Mouse (Mus musculus): ENCODE results near the gene Mpnd. TPM values are rescaled to one million over a fixed set of nuclear protein-coding genes. Genes with fewer than 3 reads are reported as not detected.

Mpnd gene
- polyA plus RNA-seq, 1 experiment from 2014 or later, result 168 TPM

DNA sequence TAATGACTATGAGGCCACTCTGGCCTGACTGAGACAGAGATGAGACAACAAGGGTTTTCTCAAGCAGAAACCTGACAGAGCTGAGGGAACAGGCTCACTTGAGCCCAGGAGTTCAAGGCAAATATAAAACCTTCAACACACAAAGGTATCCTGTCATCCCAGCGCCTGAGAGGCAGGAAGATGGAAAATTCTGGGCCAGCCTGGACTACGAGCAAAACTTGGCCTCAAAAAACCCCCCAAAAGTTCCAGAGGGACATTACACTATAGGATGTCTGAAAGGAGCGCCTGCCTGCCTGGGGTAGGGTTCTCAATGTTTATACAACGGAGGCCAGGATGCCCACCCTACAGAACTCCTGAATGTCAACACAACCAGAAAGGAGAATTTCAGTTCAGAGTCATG, 29.7 kb downstream of the Mpnd start:
- Histone ChIP-seq H3K9me3 (replicated peaks) (no peaks in the 10 kb centered on the region), H3K4me1 (peaks cover 34% of the 10 kb centered on the region), H3K27ac (no peak overlapping the region), H3K36me3 (ENCODE audit: poor library complexity, severe bottlenecking) (peaks cover 29% of the 10 kb centered on the region), H3K27me3 (no peaks in the 10 kb centered on the region), H3K9ac (peak overlapping the region; percentile 90), H3K4me2 (peak overlapping the region; percentile 67), H3K4me3 (peak overlapping the region; percentile 85)
- WGBS, result 89% methylated on average over 4 of the region's 4 CpGs
- no peak for ATAC-seq

- peaks cover 39% of the 10 kb centered on the region for H3K4me1 ChIP-seq
- H3K27me3 ChIP-seq, result no peaks in the 10 kb centered on the region
- no peaks in the 10 kb centered on the region for H3K9me3 ChIP-seq (replicated peaks)
- peak within 1 kb of the TSS; percentile 90 for H3K9ac ChIP-seq
- peaks cover 21% of the 10 kb centered on the region for H3K36me3 ChIP-seq (ENCODE audit: poor library complexity, severe bottlenecking)
- under 1% methylated on average over 74 of the region's 74 CpGs for WGBS
- H3K4me2 ChIP-seq, result peak within 1 kb of the TSS; percentile 67
- H3K4me3 ChIP-seq, result peak within 1 kb of the TSS; percentile 85
- peak within 1 kb of the TSS; percentile 86 for H3K27ac ChIP-seq
- peak; percentile 91 for ATAC-seq
Observed at GRCm38 (mm10) chr17:56036176-56036900, 30.8 kb downstream of the Mpnd start, which contains the start of gene Sh3gl1. TSS of gene Sh3gl1 (minus strand) at chr17:56036635.

- ATAC-seq, result peak; percentile 42
- H3K36me3 ChIP-seq (ENCODE audit: poor library complexity, severe bottlenecking), result peaks cover 21% of the 10 kb centered on the region
- no peak overlapping the region; the same call in 1 of the 2 replicates for H3K9ac ChIP-seq
- H3K9me3 ChIP-seq (replicated peaks), result no peaks in the 10 kb centered on the region
- no peak overlapping the region for H3K27ac ChIP-seq
- H3K4me3 ChIP-seq, result peak overlapping the region; percentile 85
- WGBS, result 36% methylated on average over 13 of the region's 13 CpGs
- peaks cover 44% of the 10 kb centered on the region for H3K4me1 ChIP-seq
- H3K27me3 ChIP-seq, result no peaks in the 10 kb centered on the region
- H3K4me2 ChIP-seq, result peak overlapping the region; percentile 67
Observed at GRCm38 (mm10) chr17:56036901-56037287, 31.4 kb downstream of the Mpnd start.

DNA sequence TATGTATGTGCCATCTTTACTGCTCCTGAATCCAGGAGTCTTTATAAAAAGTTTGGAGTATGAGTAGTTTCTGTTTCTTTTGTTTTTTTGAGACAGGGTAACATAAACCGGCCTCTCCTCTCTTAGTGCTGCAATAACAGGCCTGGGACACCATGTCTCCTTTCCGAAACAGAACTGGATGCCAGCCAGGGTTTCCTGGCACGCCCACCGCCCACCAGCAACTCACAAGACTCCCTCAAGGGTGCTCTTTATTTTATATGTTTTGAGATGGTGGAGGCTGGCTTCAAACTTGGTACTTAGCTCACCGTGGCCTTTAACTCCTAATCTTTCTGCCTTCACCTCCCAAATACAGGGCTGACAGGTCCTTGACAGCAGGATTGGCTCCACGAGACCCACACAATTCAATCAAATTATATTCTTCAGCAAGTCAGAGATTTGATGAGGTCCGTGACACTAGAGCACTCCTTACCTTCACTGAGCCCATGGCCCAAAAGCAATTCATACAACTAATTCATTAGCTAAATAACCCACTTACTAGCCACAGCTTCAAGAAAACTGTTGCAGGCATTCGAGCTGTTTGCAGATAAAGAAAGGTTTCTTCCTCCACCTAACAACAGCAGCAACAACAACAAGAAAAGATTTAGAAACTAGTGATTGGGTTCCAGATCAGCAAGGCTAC, 33.2 kb downstream of the Mpnd start:
- Histone ChIP-seq H3K4me1 (peaks cover 49% of the 10 kb centered on the region), H3K36me3 (ENCODE audit: poor library complexity, severe bottlenecking) (peaks cover 14% of the 10 kb centered on the region), H3K4me2 (no peak overlapping the region), H3K4me3 (no peak overlapping the region), H3K27ac (no peak overlapping the region), H3K27me3 (no peaks in the 10 kb centered on the region), H3K9ac (no peak overlapping the region), H3K9me3 (replicated peaks) (no peaks in the 10 kb centered on the region)
- WGBS, result 87% methylated on average over 8 of the region's 8 CpGs
- no peak for ATAC-seq

- Histone ChIP-seq H3K4me2 (peak overlapping the region; percentile 88), H3K27ac (no peak overlapping the region), H3K27me3 (no peaks in the 10 kb centered on the region), H3K4me3 (peak overlapping the region; percentile 79), H3K4me1 (peaks cover 43% of the 10 kb centered on the region), H3K9me3 (replicated peaks) (no peaks in the 10 kb centered on the region), H3K9ac (no peak overlapping the region), H3K36me3 (ENCODE audit: poor library complexity, severe bottlenecking) (peaks cover 13% of the 10 kb centered on the region)
- 85% methylated on average over 4 of the region's 4 CpGs for WGBS
- ATAC-seq, result no peak
Observed at GRCm38 (mm10) chr17:56039345-56039744, 33.8 kb downstream of the Mpnd start.

- peak within 1 kb of the TSS; percentile 88 for H3K4me2 ChIP-seq
- peak within 1 kb of the TSS; percentile 68 for H3K27ac ChIP-seq
- peak; percentile 87 for ATAC-seq
- no peaks in the 10 kb centered on the region for H3K9me3 ChIP-seq (replicated peaks)
- H3K4me1 ChIP-seq, result peaks cover 36% of the 10 kb centered on the region
- peak within 1 kb of the TSS; percentile 84 for H3K9ac ChIP-seq
- H3K36me3 ChIP-seq (ENCODE audit: poor library complexity, severe bottlenecking), result peaks cover 15% of the 10 kb centered on the region
- no peaks in the 10 kb centered on the region for H3K27me3 ChIP-seq
- WGBS, result under 1% methylated on average over 53 of the region's 68 CpGs
- H3K4me3 ChIP-seq, result peak within 1 kb of the TSS; percentile 79
Observed at GRCm38 (mm10) chr17:56040030-56040856, 34.7 kb downstream of the Mpnd start, which contains the start of gene Chaf1a. TSS of gene Chaf1a (plus strand) at chr17:56040439.

DNA sequence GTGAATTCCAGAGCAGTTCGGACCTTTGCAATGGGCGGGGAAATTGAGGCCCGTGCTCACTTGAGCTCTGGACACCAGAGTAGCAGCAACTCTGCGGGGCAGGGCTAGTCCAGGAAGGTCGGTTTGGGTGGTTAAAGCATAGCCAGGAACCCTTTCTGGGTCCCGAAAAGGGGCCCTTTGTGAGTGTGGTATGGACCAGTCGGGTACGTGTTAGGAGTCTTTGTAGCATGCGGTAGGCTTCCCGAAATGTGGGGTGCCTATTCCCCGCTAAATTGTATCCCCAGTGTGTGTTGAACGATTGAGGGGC, 35.3 kb downstream of the Mpnd start:
- Histone ChIP-seq H3K27me3 (no peaks in the 10 kb centered on the region), H3K4me3 (peak overlapping the region; percentile 79), H3K9me3 (replicated peaks) (no peaks in the 10 kb centered on the region), H3K4me2 (peak overlapping the region; percentile 88), H3K4me1 (peaks cover 30% of the 10 kb centered on the region), H3K36me3 (ENCODE audit: poor library complexity, severe bottlenecking) (peaks cover 21% of the 10 kb centered on the region), H3K9ac (peak overlapping the region; percentile 84), H3K27ac (no peak overlapping the region)
- WGBS, result under 1% methylated on average over 12 of the region's 12 CpGs
- ATAC-seq, result no peak

DNA sequence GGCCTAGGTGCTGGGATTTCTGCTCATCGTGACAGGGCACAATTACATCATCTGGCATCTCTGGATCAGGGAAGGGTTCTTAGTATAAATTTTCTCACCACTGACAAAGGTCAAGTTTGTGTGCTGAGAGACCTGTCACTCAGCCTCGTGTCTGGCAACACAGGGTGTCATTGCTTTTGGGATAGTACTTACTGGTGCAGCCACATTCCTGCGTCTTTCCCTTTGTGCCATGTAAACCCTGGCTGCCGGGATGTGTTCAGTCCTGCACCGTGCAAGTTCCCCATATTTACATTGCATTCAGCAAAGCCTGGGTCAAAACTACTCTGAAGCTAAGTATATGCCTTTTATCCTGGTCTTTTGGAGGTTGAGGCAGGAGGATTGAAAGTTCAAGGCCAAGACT, 45.9 kb downstream of the Mpnd start:
- Histone ChIP-seq H3K9ac (no peak overlapping the region), H3K4me3 (no peak overlapping the region), H3K4me2 (no peak overlapping the region), H3K27ac (no peak overlapping the region), H3K36me3 (ENCODE audit: poor library complexity, severe bottlenecking) (peaks cover 76% of the 10 kb centered on the region), H3K4me1 (no peaks in the 10 kb centered on the region), H3K9me3 (replicated peaks) (no peaks in the 10 kb centered on the region), H3K27me3 (no peaks in the 10 kb centered on the region)
- ATAC-seq, result no peak
- 94% methylated on average over 5 of the region's 5 CpGs for WGBS

- no peak overlapping the region for H3K4me3 ChIP-seq
- H3K4me1 ChIP-seq, result no peaks in the 10 kb centered on the region
- H3K27ac ChIP-seq, result no peak overlapping the region
- H3K27me3 ChIP-seq, result no peaks in the 10 kb centered on the region
- H3K36me3 ChIP-seq (ENCODE audit: poor library complexity, severe bottlenecking), result peaks cover 78% of the 10 kb centered on the region
- H3K9me3 ChIP-seq (replicated peaks), result no peaks in the 10 kb centered on the region
- no peak for ATAC-seq
- H3K4me2 ChIP-seq, result no peak overlapping the region
- no peak overlapping the region for H3K9ac ChIP-seq
Observed at GRCm38 (mm10) chr17:56054938-56055337, 49.4 kb downstream of the Mpnd start.

GRCm38 (mm10) chr17:56055945-56056678, 50.6 kb downstream of the Mpnd start:
- no peak overlapping the region for H3K9ac ChIP-seq
- no peaks in the 10 kb centered on the region for H3K27me3 ChIP-seq
- no peak overlapping the region for H3K27ac ChIP-seq
- no peaks in the 10 kb centered on the region for H3K9me3 ChIP-seq (replicated peaks)
- 63% methylated on average over 4 of the region's 4 CpGs for WGBS
- peaks cover 79% of the 10 kb centered on the region for H3K36me3 ChIP-seq (ENCODE audit: poor library complexity, severe bottlenecking)
- ATAC-seq, result no peak
- H3K4me2 ChIP-seq, result no peak overlapping the region
- H3K4me1 ChIP-seq, result no peaks in the 10 kb centered on the region
- H3K4me3 ChIP-seq, result no peak overlapping the region

DNA sequence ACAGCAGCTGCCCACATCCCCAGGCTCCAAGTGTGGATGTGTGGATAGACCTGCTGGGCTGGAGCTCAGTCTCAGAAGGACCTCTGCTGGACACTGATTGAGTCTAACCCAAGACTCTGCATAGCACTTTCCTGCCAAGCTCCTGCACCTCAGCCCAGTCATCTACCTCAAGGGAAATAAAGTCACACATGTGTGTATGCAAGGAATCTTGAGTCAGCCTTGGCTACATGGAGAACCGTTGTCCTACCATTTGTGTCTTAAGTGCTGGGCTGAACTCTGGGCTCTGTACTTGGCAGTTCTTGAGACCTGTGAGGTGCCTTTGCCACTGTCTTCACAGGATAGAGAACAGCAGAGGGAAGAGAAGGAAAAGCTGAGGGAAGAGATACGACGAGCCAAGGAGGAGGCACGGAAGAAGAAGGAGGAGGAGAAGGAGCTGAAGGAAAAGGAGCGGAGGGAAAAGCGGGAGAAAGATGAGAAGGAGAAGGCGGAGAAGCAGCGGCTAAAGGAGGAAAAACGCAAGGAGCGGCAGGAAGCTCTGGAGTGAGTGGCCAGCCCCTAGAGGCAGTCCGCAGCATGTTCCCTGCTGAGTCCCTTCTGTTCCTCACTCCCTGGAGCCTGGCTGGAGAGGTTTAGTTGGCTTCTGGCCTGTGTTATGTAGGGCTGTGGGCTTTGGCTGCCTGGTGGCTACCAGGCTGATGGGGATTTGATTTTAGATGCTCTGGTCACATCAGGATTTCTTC, 52.0 kb downstream of the Mpnd start:
- WGBS, result 87% methylated on average over 11 of the region's 11 CpGs
- H3K27ac ChIP-seq, result no peak overlapping the region
- no peak overlapping the region for H3K4me3 ChIP-seq
- no peak overlapping the region for H3K9ac ChIP-seq
- peaks cover 81% of the 10 kb centered on the region for H3K36me3 ChIP-seq (ENCODE audit: poor library complexity, severe bottlenecking)
- H3K4me2 ChIP-seq, result no peak overlapping the region
- H3K27me3 ChIP-seq, result no peaks in the 10 kb centered on the region
- no peaks in the 10 kb centered on the region for H3K4me1 ChIP-seq
- no peak for ATAC-seq
- no peaks in the 10 kb centered on the region for H3K9me3 ChIP-seq (replicated peaks)
